Mouse (Mus musculus) layer of hippocampus, adult 9-10 months (tissue): ENCODE measurements around the gene Stbd1.

Experiments used
- DNase-seq: peaks from one replicate; pipeline ENCODE4 v3.0.0; 2022; ENCODE audit warnings: low spot score

Gene Stbd1

DNA sequence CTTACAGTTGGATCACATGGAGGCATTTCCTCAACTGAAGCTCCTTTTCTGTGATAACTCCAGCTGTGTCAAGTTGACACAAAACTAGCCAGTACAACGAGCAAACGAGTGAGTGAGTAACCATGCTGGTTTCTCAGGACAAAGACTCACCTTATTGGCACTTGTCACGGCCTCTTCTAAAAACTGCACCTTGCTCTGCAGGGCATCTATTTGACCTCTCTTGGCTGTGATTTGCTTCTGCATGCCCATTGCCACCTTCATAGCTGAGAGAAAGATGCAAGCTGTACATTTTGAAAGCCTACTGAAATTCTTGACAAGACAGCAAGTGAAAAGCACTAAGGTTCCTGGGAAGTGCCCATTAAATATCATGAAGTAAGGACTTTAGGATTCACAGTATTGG lies 38.0 kb downstream of the Stbd1 start:
- no peak for DNase-seq
